Mouse (Mus musculus) MEL (cell line): ENCODE results near the gene Angptl1. TPM values are rescaled to one million over a fixed set of nuclear protein-coding genes. Genes with fewer than 3 reads are reported as not detected.
A peak's percentile ranks its signal among the peaks of the same experiment; 100 is the strongest.

Experiments
- DNase-seq: peaks from one replicate; pipeline ENCODE4 v3.0.0; 2011; ENCODE audit warnings: low read depth, low spot score
- H3K27ac ChIP-seq: 2 replicates; pipeline ENCODE4 v1.5.1; 2012; ENCODE audit warnings: low read depth, mild to moderate bottlenecking, control low read depth, low read length, moderate library complexity; ENCODE audit not compliant: control insufficient read depth
- H3K27me3 ChIP-seq, 2 experiments: fragments of 150-350 bp in 1 of 2; sonication (generic) in 1 of 2; 2 replicates each; pipeline ENCODE4 v1.6.1; 2012; ENCODE audit warnings: low read length in 2 of 2, mild to moderate bottlenecking in 2 of 2, improper control_type of control experiment in 1 of 2, moderate library complexity in 1 of 2; ENCODE audit not compliant: insufficient read depth in 2 of 2, control insufficient read depth in 1 of 2
- H3K36me3 ChIP-seq, 2 experiments: 2 replicates each; pipeline ENCODE4 v1.6.1; 2012 to 2014; ENCODE audit warnings: low read length in 2 of 2, improper control_type of control experiment in 1 of 2, inconsistent platforms in 1 of 2, mild to moderate bottlenecking in 1 of 2; ENCODE audit not compliant: insufficient read depth in 2 of 2, control insufficient read depth in 1 of 2
- H3K4me1 ChIP-seq, 2 experiments: fragments of 150-350 bp in 1 of 2; sonication (generic) in 1 of 2; 2 replicates each; pipeline ENCODE4 v1.6.1; 2012; ENCODE audit warnings: low read length in 2 of 2, improper control_type of control experiment in 1 of 2, mild to moderate bottlenecking in 1 of 2; ENCODE audit not compliant: insufficient read depth in 2 of 2, control insufficient read depth in 1 of 2
- H3K4me3 ChIP-seq, 2 experiments: fragments of 150-350 bp in 1 of 2; sonication (generic) in 1 of 2; 2 replicates each; pipeline ENCODE4 v1.5.1; 2012; ENCODE audit warnings: low read depth in 2 of 2, low read length in 2 of 2, mild to moderate bottlenecking in 2 of 2, moderate library complexity in 2 of 2, control low read depth in 1 of 2, improper control_type of control experiment in 1 of 2; ENCODE audit not compliant: control insufficient read depth in 1 of 2, insufficient read depth in 1 of 2
- H3K79me2 ChIP-seq: 2 replicates; pipeline ENCODE4 v1.6.1; 2012; ENCODE audit warnings: mild to moderate bottlenecking, low read length, moderate library complexity; ENCODE audit not compliant: control insufficient read depth, poor library complexity, insufficient read depth
- H3K9ac ChIP-seq: 2 replicates; pipeline ENCODE4 v1.6.1; 2012; ENCODE audit warnings: low read depth, mild to moderate bottlenecking, control low read depth, low read length, moderate library complexity; ENCODE audit not compliant: control insufficient read depth, poor library complexity, severe bottlenecking
- H3K9me3 ChIP-seq: fragments of 150-350 bp; sonication (generic); replicated peaks from 2 replicates; pipeline ENCODE4 v1.6.1; 2012; ENCODE audit warnings: mild to moderate bottlenecking, low read length, improper control_type of control experiment, moderate library complexity; ENCODE audit not compliant: insufficient read depth
- BHLHE40 ChIP-seq: IDR thresholded peaks from 2 replicates; pipeline ENCODE4 v1.6.1; 2012; ENCODE audit warnings: low read depth, mild to moderate bottlenecking, inconsistent platforms, low read length, improper control_type of control experiment, borderline replicate concordance
- CHD1 ChIP-seq: IDR thresholded peaks from 2 replicates; pipeline ENCODE4 v1.6.1; 2012; ENCODE audit warnings: low read depth, mild to moderate bottlenecking, inconsistent platforms, low read length, improper control_type of control experiment
- CHD2 ChIP-seq: IDR thresholded peaks from 2 replicates; pipeline ENCODE4 v1.6.1; 2011; ENCODE audit warnings: low read length, improper control_type of control experiment
- ELF1 ChIP-seq: IDR thresholded peaks from 2 replicates; pipeline ENCODE4 v1.6.1; 2014; ENCODE audit warnings: low read depth, mild to moderate bottlenecking, inconsistent platforms, low read length, improper control_type of control experiment, moderate library complexity
- ETS1 ChIP-seq: IDR thresholded peaks from 2 replicates; pipeline ENCODE4 v1.6.1; 2012; ENCODE audit warnings: low read depth, mild to moderate bottlenecking, inconsistent platforms, low read length, improper control_type of control experiment, moderate library complexity
- GABPA ChIP-seq: IDR thresholded peaks from 2 replicates; pipeline ENCODE4 v1.6.1; 2012; ENCODE audit warnings: low read depth, mild to moderate bottlenecking, inconsistent platforms, low read length, improper control_type of control experiment, moderate library complexity
- GATA1 ChIP-seq: IDR thresholded peaks from 2 replicates; pipeline ENCODE4 v1.6.1; 2011; ENCODE audit warnings: low read depth, low read length, improper control_type of control experiment
- KAT2A ChIP-seq: conservative IDR thresholded peaks from 2 replicates; pipeline ENCODE4 v1.6.1; 2012; ENCODE audit warnings: low read depth, low read length, improper control_type of control experiment, inconsistent platforms
- MAFK ChIP-seq: IDR thresholded peaks from 2 replicates; pipeline ENCODE4 v1.6.1; 2011; ENCODE audit warnings: low read depth, mild to moderate bottlenecking, low read length, improper control_type of control experiment, borderline replicate concordance
- MAZ ChIP-seq: IDR thresholded peaks from 2 replicates; pipeline ENCODE4 v1.6.1; 2012; ENCODE audit warnings: low read depth, mild to moderate bottlenecking, inconsistent platforms, low read length, improper control_type of control experiment
- MEF2A ChIP-seq: IDR thresholded peaks from 2 replicates; pipeline ENCODE4 v1.6.1; 2014; ENCODE audit warnings: low read depth, mild to moderate bottlenecking, inconsistent platforms, low read length, improper control_type of control experiment; ENCODE audit not compliant: poor library complexity, insufficient replicate concordance, severe bottlenecking; ENCODE audit errors: extremely low read depth
- MXI1 ChIP-seq: IDR thresholded peaks from 2 replicates; pipeline ENCODE4 v1.6.1; 2011; ENCODE audit warnings: mild to moderate bottlenecking, low read depth, low read length, improper control_type of control experiment
- MYB ChIP-seq: IDR thresholded peaks from 2 replicates; pipeline ENCODE4 v1.6.1; 2011; ENCODE audit warnings: mild to moderate bottlenecking, low read depth, low read length, improper control_type of control experiment
- MYC ChIP-seq: IDR thresholded peaks from 2 replicates; pipeline ENCODE4 v1.6.1; 2011; ENCODE audit warnings: low read depth, mild to moderate bottlenecking, low read length, improper control_type of control experiment, moderate library complexity
- POLR2AphosphoS2 ChIP-seq: IDR thresholded peaks from 2 replicates; pipeline ENCODE4 v1.6.1; 2011; ENCODE audit warnings: low read length, improper control_type of control experiment
- RCOR1 ChIP-seq: IDR thresholded peaks from 2 replicates; pipeline ENCODE4 v1.6.1; 2012; ENCODE audit warnings: low read depth, mild to moderate bottlenecking, inconsistent platforms, low read length, improper control_type of control experiment
- SIN3A ChIP-seq: IDR thresholded peaks from 2 replicates; pipeline ENCODE4 v1.6.1; 2012; ENCODE audit warnings: low read length, improper control_type of control experiment, inconsistent platforms
- SMC3 ChIP-seq: IDR thresholded peaks from 2 replicates; pipeline ENCODE4 v1.6.1; 2011; ENCODE audit warnings: low read depth, low read length, improper control_type of control experiment
- TAL1 ChIP-seq: IDR thresholded peaks from 2 replicates; pipeline ENCODE4 v1.6.1; 2012; ENCODE audit warnings: mild to moderate bottlenecking, inconsistent platforms, low read length, moderate library complexity, mixed read lengths
- TBP ChIP-seq: IDR thresholded peaks from 2 replicates; pipeline ENCODE4 v1.8.0; 2011; ENCODE audit warnings: low read depth, low read length, improper control_type of control experiment
- TCF12 ChIP-seq: IDR thresholded peaks from 2 replicates; pipeline ENCODE4 v1.6.1; 2014; ENCODE audit warnings: low read depth, mild to moderate bottlenecking, inconsistent platforms, low read length, improper control_type of control experiment, moderate library complexity
- UBTF ChIP-seq: IDR thresholded peaks from 2 replicates; pipeline ENCODE4 v1.6.1; 2012; ENCODE audit warnings: low read depth, mild to moderate bottlenecking, inconsistent platforms, low read length, improper control_type of control experiment, moderate library complexity, borderline replicate concordance; ENCODE audit not compliant: insufficient read depth
- USF1 ChIP-seq: IDR thresholded peaks from 2 replicates; pipeline ENCODE4 v1.6.1; 2014; ENCODE audit warnings: low read depth, mild to moderate bottlenecking, inconsistent platforms, low read length, improper control_type of control experiment, moderate library complexity
- USF2 ChIP-seq, 2 experiments: IDR thresholded peaks; 2 replicates each; pipeline ENCODE4 v1.6.1; 2011 to 2012; ENCODE audit warnings: improper control_type of control experiment in 2 of 2, low read length in 2 of 2, borderline replicate concordance in 1 of 2, inconsistent platforms in 1 of 2, low read depth in 1 of 2, mild to moderate bottlenecking in 1 of 2; ENCODE audit not compliant: insufficient read depth in 1 of 2
- ZC3H11A ChIP-seq: IDR thresholded peaks from 2 replicates; pipeline ENCODE4 v1.6.1; 2012; ENCODE audit warnings: low read depth, mild to moderate bottlenecking, inconsistent platforms, low read length, improper control_type of control experiment
- ZMIZ1 ChIP-seq: IDR thresholded peaks from 2 replicates; pipeline ENCODE4 v1.6.1; 2012; ENCODE audit warnings: low read depth, mild to moderate bottlenecking, inconsistent platforms, low read length, improper control_type of control experiment, moderate library complexity
- polyA plus RNA-seq, 2 experiments: library from polyadenylated mRNA; stranded (reverse) in 1 of 2; unstranded in 1 of 2; fragments of >175 nt in 1 of 2; fragments of >200 nt in 1 of 2; gene quantifications; 2 replicates each; pipeline versions ENCODE4 v1.2.1 to v1.2.4; 2012; ENCODE audit warnings: low replicate concordance in 2 of 2, low read depth in 1 of 2; ENCODE audit not compliant: insufficient read length in 2 of 2, insufficient read depth in 1 of 2, missing spikeins in 1 of 2
- total RNA-seq: library from RNA; depleted of rRNA; stranded (reverse); fragments of 300-350 nt; gene quantifications from 2 replicates; pipeline ENCODE4 v1.2.3, GENCODE M21; 2012

Angptl1 gene
- total and polyA plus RNA-seq, 3 experiments, result 0.07 TPM; not detected in 2

- TF ChIP-seq TBP (no peak), CHD1 (no peak), USF1 (no peak), ZMIZ1 (no peak), CHD2 (no peak), SIN3A (no peak), TAL1 (peak; percentile 23; the same call in 1 of the 2 replicates), BHLHE40 (no peak), MYC (no peak), POLR2AphosphoS2 (no peak), RCOR1 (no peak), MAFK (no peak), MAZ (no peak), MYB (no peak), SMC3 (no peak), ZC3H11A (no peak), TCF12 (peak; percentile 65; the same call in 1 of the 2 replicates), ETS1 (peak; percentile 78), MXI1 (no peak), ELF1 (no peak)
- TF ChIP-seq, all 39 proteins: peak for 5
These were observed 3.4 kb downstream of the Angptl1 start (continued) for GRCm38 (mm10) chr1:156841625-156842339.

- TF ChIP-seq USF2 (IDR thresholded peaks at IDR 0.05; ENCODE audit: borderline replicate concordance in 1 of 2, insufficient read depth in 1 of 2, low read depth in 1 of 2, low read length in 2 of 2), result no peak
- no peak for TF ChIP-seq GABPA
- no peak for TF ChIP-seq MEF2A
- no peak for TF ChIP-seq BHLHE40
- TF ChIP-seq UBTF, result no peak
- no peak for TF ChIP-seq GATA1
- TF ChIP-seq KAT2A, result no peak
- TF ChIP-seq RCOR1, result no peak
- TF ChIP-seq, all 39 proteins: peak for 0
- H3K9me3 ChIP-seq, result no peaks in the 10 kb centered on the region
- H3K9ac ChIP-seq, result no peak overlapping the region
- H3K4me1 ChIP-seq, result peaks cover 2 to 4% of the 10 kb centered on the region in 2 experiments
- no peaks in the 10 kb centered on the region for H3K79me2 ChIP-seq
- no peak overlapping the region for H3K27ac ChIP-seq
- no peak overlapping the region for H3K4me3 ChIP-seq
- no peak for DNase-seq
- peaks cover 0 to 1% of the 10 kb centered on the region in 2 experiments; a peak in 2 of 4 replicates for H3K36me3 ChIP-seq
- H3K27me3 ChIP-seq, result no peaks in the 10 kb centered on the region
These were observed 8.7 kb downstream of the Angptl1 start for GRCm38 (mm10) chr1:156847098-156847497.
